Mouse (Mus musculus) cortical plate, adult 2 months (tissue): Measurements from ENCODE around the gene Frmd8.
"Not testable (repeated sequence)": the region's sequence is repeated elsewhere in the genome, so short reads cannot be mapped to it uniquely, and the experiment has no call there.

Source experiments
- CTCF ChIP-seq: fragments of 200-500 bp; IDR thresholded peaks from 2 replicates; pipeline ENCODE4 v1.5.1; 2011; ENCODE audit warnings: mild to moderate bottlenecking, control low read depth, low read length; ENCODE audit not compliant: insufficient read depth; ENCODE audit errors: extremely low read depth
- POLR2A ChIP-seq: fragments of 200-500 bp; IDR thresholded peaks from 2 replicates; pipeline ENCODE4 v1.6.1; 2011; ENCODE audit warnings: mild to moderate bottlenecking, low read length, control low read depth; ENCODE audit not compliant: insufficient read depth; ENCODE audit errors: extremely low read depth

DNA sequence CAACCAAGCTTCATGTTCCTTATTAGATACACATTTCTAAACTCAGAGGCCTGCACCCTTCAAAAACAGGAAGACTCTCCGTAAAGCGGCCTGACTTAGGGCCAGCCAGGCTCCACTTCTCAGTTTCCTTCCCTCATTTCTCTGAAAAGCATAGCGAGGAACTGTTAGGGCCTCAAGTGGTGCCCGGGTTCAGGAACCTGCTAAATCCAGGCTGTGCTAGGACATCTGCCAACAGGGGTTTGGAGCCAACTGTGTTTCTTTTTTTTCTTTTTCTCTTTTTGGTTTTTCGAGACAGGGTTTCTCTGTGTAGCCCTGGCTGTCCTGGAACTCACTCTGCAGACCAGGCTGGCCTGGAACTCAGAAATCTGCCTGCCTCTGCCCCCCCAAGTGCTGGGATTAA lies 7.0 kb upstream of the Frmd8 start:
- TF ChIP-seq POLR2A, CTCF: not testable (repeated sequence)
